Mouse (Mus musculus) embryonic facial prominence, embryonic 13.5 days (tissue): ENCODE results near the gene Rpl7a. TPM values are rescaled to one million over a fixed set of nuclear protein-coding genes. Genes with fewer than 3 reads are reported as not detected.

ENCODE experiments used
- ATAC-seq: fragments of 200-750 bp; cut with Nextera tagmentation; 2 replicates; pipeline ENCODE4 v1.8.0; 2017; ENCODE audit warnings: low read depth; ENCODE audit not compliant: insufficient number of reproducible peaks, insufficient read depth, low FRiP score, low TSS enrichment
- H3K27ac ChIP-seq: fragments of 300-500 bp; sonication (generic); 2 replicates; pipeline ENCODE4 v1.5.1; 2015; ENCODE audit warnings: moderate library complexity, mild to moderate bottlenecking, inconsistent platforms
- H3K27me3 ChIP-seq: fragments of 300-500 bp; sonication (generic); 2 replicates; pipeline ENCODE4 v1.6.1; 2015; ENCODE audit warnings: mild to moderate bottlenecking, inconsistent platforms
- H3K36me3 ChIP-seq: fragments of 300-500 bp; sonication (generic); 2 replicates; pipeline ENCODE4 v1.6.1; 2015; ENCODE audit warnings: mild to moderate bottlenecking, inconsistent platforms
- H3K4me1 ChIP-seq: fragments of 300-500 bp; sonication (generic); 2 replicates; pipeline ENCODE4 v1.6.1; 2015; ENCODE audit warnings: inconsistent platforms
- H3K4me2 ChIP-seq: fragments of 300-500 bp; sonication (generic); 2 replicates; pipeline ENCODE4 v1.6.1; 2015; ENCODE audit warnings: moderate library complexity, mild to moderate bottlenecking, inconsistent platforms
- H3K4me3 ChIP-seq: fragments of 300-500 bp; sonication (generic); 2 replicates; pipeline ENCODE4 v1.5.1; 2015; ENCODE audit warnings: mild to moderate bottlenecking, inconsistent platforms
- H3K9ac ChIP-seq: fragments of 300-500 bp; sonication (generic); 2 replicates; pipeline ENCODE4 v1.6.1; 2015; ENCODE audit warnings: mild to moderate bottlenecking, inconsistent platforms
- H3K9me3 ChIP-seq: fragments of 300-500 bp; sonication (generic); 2 replicates; pipeline ENCODE4 v1.6.1; 2016; ENCODE audit warnings: inconsistent platforms
- WGBS: fragments of 180-500 bp; shearing (Covaris S2); methylation state at CpG from one replicate; pipeline ENCODE4 v1.1.7; 2015; ENCODE audit warnings: mixed read lengths; 5-methylcytosine and 5-hydroxymethylcytosine counted together
- polyA plus RNA-seq: library from polyadenylated mRNA; unstranded; fragments of >200 nt; fragmentation: Nextera tagmentation; extraction: Ambion mirVana; gene quantifications from 2 replicates; pipeline ENCODE4 v1.2.1, GENCODE M21; 2015

Rpl7a gene
- polyA plus RNA-seq, 1 experiment from 2014 or later: 711 TPM

- Histone ChIP-seq H3K27ac (peak within 1 kb of the TSS; percentile 74), H3K4me2 (peak within 1 kb of the TSS; percentile 97), H3K4me3 (peak within 1 kb of the TSS; percentile 75), H3K9ac (peak within 1 kb of the TSS; percentile 85), H3K36me3 (peaks cover 70% of the 10 kb centered on the region), H3K9me3 (no peaks in the 10 kb centered on the region), H3K27me3 (no peaks in the 10 kb centered on the region), H3K4me1 (peaks cover 46% of the 10 kb centered on the region)
- 3% methylated on average over 47 of the region's 47 CpGs for WGBS
- ATAC-seq: 0 out of 2 replicates have a peak, but pooled peaks have one; percentile 21
Observed at GRCm38 (mm10) chr2:26915927-26916728, 5.6 kb downstream of the Rpl7a start, which contains the start of the genes Surf2 and Surf1. TSS of gene Surf2 (plus strand) at chr2:26916367. TSS of gene Surf1 (minus strand) at chr2:26916530.

- 2% methylated on average over 13 of the region's 13 CpGs for WGBS
- peak overlapping the region; percentile 75 for H3K4me3 ChIP-seq
- no peak for ATAC-seq
- H3K9me3 ChIP-seq: no peaks in the 10 kb centered on the region
- H3K36me3 ChIP-seq: peaks cover 70% of the 10 kb centered on the region
- peaks cover 43% of the 10 kb centered on the region for H3K4me1 ChIP-seq
- H3K27me3 ChIP-seq: no peaks in the 10 kb centered on the region
- H3K9ac ChIP-seq: peak overlapping the region; percentile 85
- H3K27ac ChIP-seq: peak overlapping the region; percentile 74
- peak overlapping the region; percentile 97 for H3K4me2 ChIP-seq
Observed at GRCm38 (mm10) chr2:26916738-26917137, 6.2 kb downstream of the Rpl7a start.

- no peak for ATAC-seq
- Histone ChIP-seq H3K4me1 (peaks cover 30% of the 10 kb centered on the region), H3K4me3 (no peak overlapping the region), H3K9me3 (no peaks in the 10 kb centered on the region), H3K4me2 (no peak overlapping the region), H3K9ac (no peak overlapping the region), H3K27ac (no peak overlapping the region), H3K36me3 (peaks cover 70% of the 10 kb centered on the region), H3K27me3 (no peaks in the 10 kb centered on the region)
- WGBS: 92% methylated on average over 3 of the region's 3 CpGs
Observed at GRCm38 (mm10) chr2:26919684-26920083, 9.1 kb downstream of the Rpl7a start.

GRCm38 (mm10) chr2:26920190-26920855 lies 9.8 kb downstream of the Rpl7a start:
- peaks cover 24% of the 10 kb centered on the region for H3K4me1 ChIP-seq
- no peak overlapping the region for H3K4me3 ChIP-seq
- H3K27me3 ChIP-seq: no peaks in the 10 kb centered on the region
- H3K9me3 ChIP-seq: no peaks in the 10 kb centered on the region
- WGBS: 90% methylated on average over 6 of the region's 6 CpGs
- no peak for ATAC-seq
- H3K9ac ChIP-seq: no peak overlapping the region
- no peak overlapping the region for H3K27ac ChIP-seq
- H3K36me3 ChIP-seq: peaks cover 76% of the 10 kb centered on the region
- no peak overlapping the region for H3K4me2 ChIP-seq

GRCm38 (mm10) chr2:26921784-26922183 lies 11.2 kb downstream of the Rpl7a start:
- H3K27ac ChIP-seq: no peak overlapping the region
- no peak overlapping the region for H3K9ac ChIP-seq
- peaks cover 90% of the 10 kb centered on the region for H3K36me3 ChIP-seq
- H3K9me3 ChIP-seq: no peaks in the 10 kb centered on the region
- WGBS: 82% methylated on average over 9 of the region's 9 CpGs
- H3K27me3 ChIP-seq: no peaks in the 10 kb centered on the region
- ATAC-seq: no peak
- peaks cover 16% of the 10 kb centered on the region for H3K4me1 ChIP-seq
- no peak overlapping the region for H3K4me3 ChIP-seq
- no peak overlapping the region for H3K4me2 ChIP-seq

- ATAC-seq: no peak
- Histone ChIP-seq H3K9me3 (no peaks in the 10 kb centered on the region), H3K4me3 (no peak overlapping the region), H3K9ac (no peak overlapping the region), H3K4me2 (no peak overlapping the region), H3K4me1 (peaks cover 32% of the 10 kb centered on the region), H3K27me3 (no peaks in the 10 kb centered on the region), H3K36me3 (peaks cover 84% of the 10 kb centered on the region), H3K27ac (no peak overlapping the region)
- WGBS: 94% methylated on average over 6 of the region's 6 CpGs
Observed at GRCm38 (mm10) chr2:26927745-26928476, 17.3 kb downstream of the Rpl7a start.

- ATAC-seq: no peak
- Histone ChIP-seq H3K4me2 (peak overlapping the region; percentile 73), H3K27ac (no peak overlapping the region), H3K4me3 (no peak overlapping the region), H3K9me3 (no peaks in the 10 kb centered on the region), H3K9ac (no peak overlapping the region), H3K36me3 (peaks cover 59% of the 10 kb centered on the region), H3K4me1 (peaks cover 35% of the 10 kb centered on the region), H3K27me3 (no peaks in the 10 kb centered on the region)
- WGBS: 41% methylated on average over 1 of the region's 1 CpGs
Observed at GRCm38 (mm10) chr2:26930390-26930789, 19.8 kb downstream of the Rpl7a start.

GRCm38 (mm10) chr2:26932473-26933303 lies 22.1 kb downstream of the Rpl7a start:
- H3K9me3 ChIP-seq: no peaks in the 10 kb centered on the region
- peak overlapping the region; percentile 100 for H3K9ac ChIP-seq
- peak overlapping the region; percentile 73 for H3K4me2 ChIP-seq
- peak overlapping the region; percentile 99 for H3K4me3 ChIP-seq
- WGBS: 2% methylated on average over 34 of the region's 49 CpGs
- ATAC-seq: 0 out of 2 replicates have a peak, but pooled peaks have one; percentile 3
- H3K4me1 ChIP-seq: peaks cover 35% of the 10 kb centered on the region
- no peaks in the 10 kb centered on the region for H3K27me3 ChIP-seq
- H3K27ac ChIP-seq: peak overlapping the region; percentile 87
- peaks cover 38% of the 10 kb centered on the region for H3K36me3 ChIP-seq

- peak within 1 kb of the TSS; percentile 87 for H3K27ac ChIP-seq
- WGBS: under 1% methylated on average over 58 of the region's 70 CpGs
- peak within 1 kb of the TSS; percentile 100 for H3K9ac ChIP-seq
- no peaks in the 10 kb centered on the region for H3K9me3 ChIP-seq
- ATAC-seq: peak; percentile 89
- H3K4me3 ChIP-seq: peak within 1 kb of the TSS; percentile 99
- peak within 1 kb of the TSS; percentile 73 for H3K4me2 ChIP-seq
- H3K36me3 ChIP-seq: peaks cover 32% of the 10 kb centered on the region
- peaks cover 35% of the 10 kb centered on the region for H3K4me1 ChIP-seq
- no peaks in the 10 kb centered on the region for H3K27me3 ChIP-seq
Observed at GRCm38 (mm10) chr2:26933304-26934055, 22.9 kb downstream of the Rpl7a start, which contains the start of the genes Surf4 and Stkld1. TSS of gene Surf4 (minus strand) at chr2:26933928. TSS of gene Stkld1 (plus strand) at chr2:26934047.

- Histone ChIP-seq H3K36me3 (peaks cover 14% of the 10 kb centered on the region), H3K27me3 (no peaks in the 10 kb centered on the region), H3K9ac (no peak overlapping the region), H3K4me1 (peaks cover 25% of the 10 kb centered on the region), H3K27ac (no peak overlapping the region), H3K4me2 (no peak overlapping the region), H3K4me3 (no peak overlapping the region), H3K9me3 (no peaks in the 10 kb centered on the region)
- ATAC-seq: no peak
- WGBS: 93% methylated on average over 2 of the region's 2 CpGs
Observed at GRCm38 (mm10) chr2:26935286-26935685, 24.7 kb downstream of the Rpl7a start.
